Mouse (Mus musculus) stomach, postnatal 0 days (tissue): ENCODE measurements around the gene Stard10. TPM values are rescaled to one million over a fixed set of nuclear protein-coding genes. Genes with fewer than 3 reads are reported as not detected.

ENCODE experiments used
- ATAC-seq: fragments of 200-750 bp; cut with Nextera tagmentation; 2 replicates; pipeline ENCODE4 v1.8.0; 2017; ENCODE audit not compliant: low FRiP score, low TSS enrichment
- DNase-seq: peaks from one replicate; pipeline ENCODE4 v3.0.0-alpha.2; 2016; ENCODE audit warnings: low spot score
- H3K27ac ChIP-seq: fragments of 300-500 bp; sonication (generic); replicated peaks from 2 replicates; pipeline ENCODE4 v1.5.1; 2014; ENCODE audit warnings: mild to moderate bottlenecking, control low read depth
- H3K27me3 ChIP-seq: fragments of 300-500 bp; sonication (generic); 2 replicates; pipeline ENCODE4 v1.6.1; 2014; ENCODE audit warnings: low read length; ENCODE audit not compliant: control insufficient read depth, insufficient read depth
- H3K36me3 ChIP-seq: fragments of 300-500 bp; sonication (generic); 2 replicates; pipeline ENCODE4 v1.6.1; 2014; ENCODE audit warnings: low read length, mixed read lengths; ENCODE audit not compliant: control insufficient read depth, insufficient read depth
- H3K4me1 ChIP-seq: fragments of 300-500 bp; sonication (generic); replicated peaks from 2 replicates; pipeline ENCODE4 v1.6.1; 2014; ENCODE audit warnings: antibody characterized with exemption; ENCODE audit not compliant: control insufficient read depth, insufficient read depth
- H3K4me2 ChIP-seq: fragments of 300-500 bp; sonication (generic); replicated peaks from 2 replicates; pipeline ENCODE4 v1.6.1; 2014; ENCODE audit warnings: low read depth, mild to moderate bottlenecking, control low read depth, moderate library complexity
- H3K4me3 ChIP-seq: fragments of 300-500 bp; sonication (generic); 2 replicates; pipeline ENCODE4 v1.5.1; 2014; ENCODE audit warnings: low read depth, low read length, control low read depth
- H3K9ac ChIP-seq: fragments of 300-500 bp; sonication (generic); 2 replicates; pipeline ENCODE4 v1.6.1; 2014; ENCODE audit warnings: mild to moderate bottlenecking, low read length, control low read depth, mixed read lengths
- H3K9me3 ChIP-seq: fragments of 300-500 bp; sonication (generic); 2 replicates; pipeline ENCODE4 v1.6.1; 2016; ENCODE audit warnings: low read length; ENCODE audit not compliant: control insufficient read depth
- CTCF ChIP-seq: IDR thresholded peaks from 2 replicates; pipeline ENCODE4 v1.5.1; 2016; ENCODE audit warnings: antibody characterized with exemption, low read depth, mild to moderate bottlenecking, moderate library complexity
- EP300 ChIP-seq: optimal IDR thresholded peaks from 2 replicates; pipeline ENCODE3; 2016; ENCODE audit warnings: antibody characterized with exemption
- WGBS: fragments of 180-500 bp; shearing (Covaris S2); extraction: QIAGEN DNeasy Blood & Tissue Kit; methylation state at CpG from one replicate; pipeline ENCODE4 v1.1.7; 2014; 5-methylcytosine and 5-hydroxymethylcytosine counted together
- polyA plus RNA-seq: library from polyadenylated mRNA; unstranded; fragments of >200 nt; fragmentation: Nextera tagmentation; extraction: Ambion mirVana; gene quantifications from 2 replicates; pipeline ENCODE4 v1.2.1, GENCODE M21; 2015

The Stard10 gene
- polyA plus RNA-seq, 1 experiment from 2014 or later: 132 TPM

- ATAC-seq (no peak), DNase-seq (no peak)
- Histone ChIP-seq H3K4me1 (no peaks in the 10 kb centered on the region), H3K4me2 (no peak overlapping the region), H3K9me3 (no peaks in the 10 kb centered on the region), H3K27ac (no peak overlapping the region), H3K36me3 (no peaks in the 10 kb centered on the region), H3K9ac (no peak overlapping the region), H3K4me3 (no peak overlapping the region), H3K27me3 (no peaks in the 10 kb centered on the region)
- TF ChIP-seq EP300 (no peak), CTCF (no peak)
- 69% methylated on average over 5 of the region's 5 CpGs for WGBS
Observed at GRCm38 (mm10) chr7:101362791-101363191, 45.9 kb downstream of the Stard10 start.

GRCm38 (mm10) chr7:101363914-101364313 lies 47.0 kb downstream of the Stard10 start:
- H3K9ac ChIP-seq: no peak overlapping the region
- DNase-seq: no peak
- no peak for TF ChIP-seq EP300
- TF ChIP-seq CTCF: no peak
- H3K27me3 ChIP-seq: no peaks in the 10 kb centered on the region
- no peak overlapping the region for H3K27ac ChIP-seq
- WGBS: 64% methylated on average over 5 of the region's 5 CpGs
- ATAC-seq: no peak
- no peak overlapping the region for H3K4me3 ChIP-seq
- H3K36me3 ChIP-seq: no peaks in the 10 kb centered on the region
- no peaks in the 10 kb centered on the region for H3K9me3 ChIP-seq
- no peak overlapping the region for H3K4me2 ChIP-seq
- H3K4me1 ChIP-seq: no peaks in the 10 kb centered on the region

GRCm38 (mm10) chr7:101367901-101368852 lies 51.3 kb downstream of the Stard10 start:
- ATAC-seq (no peak), DNase-seq (no peak)
- TF ChIP-seq CTCF: peak; percentile 71
- TF ChIP-seq EP300: no peak
- Histone ChIP-seq H3K9me3 (no peaks in the 10 kb centered on the region), H3K9ac (no peak overlapping the region), H3K4me3 (no peak overlapping the region), H3K4me1 (no peaks in the 10 kb centered on the region), H3K27ac (no peak overlapping the region), H3K36me3 (no peaks in the 10 kb centered on the region), H3K4me2 (no peak overlapping the region), H3K27me3 (no peaks in the 10 kb centered on the region)
- WGBS: 47% methylated on average over 11 of the region's 11 CpGs

- no peak overlapping the region for H3K4me3 ChIP-seq
- H3K4me1 ChIP-seq: no peaks in the 10 kb centered on the region
- H3K36me3 ChIP-seq: no peaks in the 10 kb centered on the region
- H3K9me3 ChIP-seq: no peaks in the 10 kb centered on the region
- no peaks in the 10 kb centered on the region for H3K27me3 ChIP-seq
- no peak overlapping the region for H3K27ac ChIP-seq
- ATAC-seq (no peak), DNase-seq (no peak)
- H3K4me2 ChIP-seq: no peak overlapping the region
- 74% methylated on average over 7 of the region's 7 CpGs for whole genome bisulfite sequencing
- TF ChIP-seq EP300 (no peak), CTCF (no peak)
- H3K9ac ChIP-seq: no peak overlapping the region
Observed at GRCm38 (mm10) chr7:101369666-101370065, 52.8 kb downstream of the Stard10 start.

GRCm38 (mm10) chr7:101373082-101373481 lies 56.2 kb downstream of the Stard10 start:
- Histone ChIP-seq H3K27ac (no peak overlapping the region), H3K9ac (no peak overlapping the region), H3K36me3 (no peaks in the 10 kb centered on the region), H3K9me3 (no peaks in the 10 kb centered on the region), H3K4me2 (no peak overlapping the region), H3K4me1 (no peaks in the 10 kb centered on the region), H3K27me3 (no peaks in the 10 kb centered on the region), H3K4me3 (no peak overlapping the region)
- no peak for TF ChIP-seq CTCF
- TF ChIP-seq EP300: no peak
- ATAC-seq (no peak), DNase-seq (no peak)
- WGBS: 85% methylated on average over 22 of the region's 26 CpGs

- Histone ChIP-seq H3K9ac (no peak overlapping the region), H3K27me3 (no peaks in the 10 kb centered on the region), H3K9me3 (no peaks in the 10 kb centered on the region), H3K4me1 (no peaks in the 10 kb centered on the region), H3K4me2 (no peak overlapping the region), H3K36me3 (no peaks in the 10 kb centered on the region), H3K27ac (no peak overlapping the region), H3K4me3 (no peak overlapping the region)
- TF ChIP-seq CTCF: peak; percentile 94
- TF ChIP-seq EP300: no peak
- no peak for DNase-seq
- no peak for ATAC-seq
Observed at GRCm38 (mm10) chr7:101374155-101374554, 57.3 kb downstream of the Stard10 start.
